Mouse (Mus musculus): ENCODE data around the gene Galns.

DNA sequence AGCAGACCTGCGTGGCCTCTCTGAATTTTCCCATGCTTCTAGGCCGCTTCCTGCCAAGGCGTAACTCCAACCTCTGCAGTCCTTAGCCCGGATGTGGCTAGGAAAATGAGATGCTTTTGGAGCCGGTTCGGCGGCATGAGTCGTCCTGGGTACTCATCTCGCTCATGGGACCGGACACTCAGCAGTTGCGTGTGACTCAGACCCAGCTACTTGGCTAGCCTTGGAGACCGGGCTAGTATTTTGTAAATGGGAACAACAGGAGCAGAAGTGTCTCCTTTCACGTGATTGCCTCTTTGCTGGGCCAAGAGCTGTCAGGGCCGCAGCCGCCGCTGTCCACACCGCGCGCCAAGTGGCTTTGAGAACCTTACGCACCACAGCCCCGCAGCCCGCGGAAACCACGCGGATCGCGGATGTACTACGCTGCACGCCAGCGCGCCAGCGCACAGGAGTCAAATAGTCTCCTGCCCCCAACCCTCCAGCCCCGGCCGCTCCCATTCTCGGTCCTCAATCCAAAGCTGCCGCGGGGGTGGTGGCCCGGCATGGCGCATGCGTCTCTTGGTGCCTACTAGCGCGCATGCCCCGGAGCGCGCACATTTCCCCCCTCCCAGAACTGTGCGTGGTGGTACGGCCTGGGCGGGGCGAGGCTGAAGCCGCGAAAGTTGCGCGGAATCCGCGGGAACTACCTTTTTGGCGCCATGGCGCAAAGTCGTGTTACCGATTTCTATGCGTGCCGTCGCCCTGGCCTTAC, 43.7 kb downstream of the Galns start, which contains the start of gene Cdt1:
- TF ChIP-seq CTCF (IDR thresholded peaks at IDR 0.05): no peak; the same call in 1 of the 2 replicates
- TF ChIP-seq EP300 (IDR thresholded peaks at IDR 0.05): 0 out of 2 replicates have a peak, but pooled peaks have one; percentile 29

Data from lung, postnatal 0 days (tissue).